Mouse (Mus musculus): Measurements from ENCODE around the gene Pomt1.

GRCm38 (mm10) chr2:32260635-32261034 is 24.2 kb downstream of the Pomt1 start:
- TF ChIP-seq CTCF (IDR thresholded peaks at IDR 0.05; ENCODE audit: insufficient read depth, low read length) (peak; percentile 34; the same call in 1 of the 2 replicates), POLR2A (IDR thresholded peaks at IDR 0.05; ENCODE audit: borderline replicate concordance, extremely low read depth, low read depth, low read length) (no peak)
